Mouse (Mus musculus): ENCODE results near the gene Fsd1l.

The Fsd1l gene

GRCm38 (mm10) chr4:53631316-53632010 lies at the start of gene Fsd1l:
Fsd1l (plus strand) TSS chr4:53631471.
- DNase-seq (ENCODE audit: low spot score): no peak

DNA sequence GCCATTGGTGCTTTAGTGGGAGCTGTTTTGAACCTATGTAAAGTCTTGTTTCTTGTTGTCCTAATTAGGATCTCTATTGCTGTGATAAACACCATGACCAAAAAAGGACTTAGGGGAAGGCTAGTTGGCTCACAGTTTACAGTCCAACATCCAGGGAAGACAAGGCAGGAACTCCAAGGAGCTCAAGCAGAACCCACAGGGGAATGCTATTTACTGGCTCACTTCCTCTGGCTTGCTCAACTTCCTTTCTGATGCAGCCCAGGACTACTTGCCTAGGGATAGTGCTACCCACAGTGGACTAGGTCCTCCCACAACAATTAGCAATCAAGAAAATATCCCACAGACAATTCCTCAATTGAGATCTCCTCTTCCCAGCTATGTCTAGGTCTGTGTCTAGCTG lies 43.6 kb upstream of the Fsd1l start:
- no peak for DNase-seq (ENCODE audit: low spot score)

GRCm38 (mm10) chr4:53588936-53589335 lies 42.3 kb upstream of the Fsd1l start:
- DNase-seq (ENCODE audit: low spot score): no peak

GRCm38 (mm10) chr4:53589466-53589865 lies 41.8 kb upstream of the Fsd1l start:
- no peak for DNase-seq (ENCODE audit: low spot score)

DNA sequence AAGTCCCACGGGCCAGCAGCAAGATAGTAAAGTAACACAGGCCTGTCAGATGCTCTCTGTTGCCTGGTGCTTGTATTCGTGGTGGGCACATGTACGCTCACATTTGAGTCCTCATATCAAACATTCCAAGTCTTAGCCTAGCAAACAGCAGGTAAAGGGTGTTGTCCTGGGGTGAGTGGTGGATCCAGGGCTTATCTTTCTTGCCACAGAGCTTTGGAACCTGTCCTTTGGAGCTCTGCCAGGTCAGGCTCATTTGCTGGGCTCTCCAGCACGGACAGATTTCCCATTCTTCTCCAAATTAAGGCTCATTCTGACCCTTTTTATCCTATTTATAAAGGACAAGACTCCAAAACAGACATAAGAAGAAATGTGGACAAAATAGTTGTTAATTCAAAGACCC lies 41.1 kb upstream of the Fsd1l start:
- DNase-seq (ENCODE audit: low spot score): no peak

DNA sequence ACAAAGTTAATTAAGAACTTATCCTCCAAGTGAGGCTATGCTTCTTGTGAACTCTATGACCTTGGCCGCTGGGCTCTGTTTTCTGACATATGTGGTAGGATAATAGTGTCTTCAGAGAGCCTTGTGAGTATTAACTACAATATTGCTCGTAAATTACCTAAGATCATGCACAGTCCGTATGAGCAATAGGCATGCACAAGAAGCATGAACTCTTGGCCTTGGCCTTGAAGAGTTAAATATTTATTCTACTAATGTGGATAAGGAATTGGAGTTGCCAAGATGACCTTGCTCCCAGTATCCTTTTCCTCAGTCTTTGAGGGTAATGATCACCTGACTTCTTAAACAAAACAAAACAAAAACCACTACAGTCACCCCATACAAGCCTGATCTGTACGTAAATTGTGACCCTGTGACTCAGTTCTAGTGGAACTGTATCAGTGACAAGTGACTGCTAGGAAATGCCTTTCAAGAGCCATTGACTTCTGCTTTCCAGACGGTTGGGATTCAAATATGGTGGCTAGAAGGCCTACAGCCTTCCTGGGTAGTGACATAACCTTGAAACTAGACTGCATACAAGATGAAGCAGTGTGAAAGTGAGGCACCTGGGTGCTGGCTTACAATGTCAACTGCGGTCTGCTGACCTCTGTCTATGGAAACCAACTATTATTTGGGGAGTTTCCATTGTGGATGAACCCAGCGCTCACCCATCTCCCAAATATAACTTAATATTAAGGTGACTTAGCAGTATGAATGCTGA lies 40.4 kb upstream of the Fsd1l start:
- no peak for DNase-seq (ENCODE audit: low spot score)

- no peak for DNase-seq (ENCODE audit: low spot score)
These were observed 39.7 kb upstream of the Fsd1l start for GRCm38 (mm10) chr4:53591536-53591935.

DNA sequence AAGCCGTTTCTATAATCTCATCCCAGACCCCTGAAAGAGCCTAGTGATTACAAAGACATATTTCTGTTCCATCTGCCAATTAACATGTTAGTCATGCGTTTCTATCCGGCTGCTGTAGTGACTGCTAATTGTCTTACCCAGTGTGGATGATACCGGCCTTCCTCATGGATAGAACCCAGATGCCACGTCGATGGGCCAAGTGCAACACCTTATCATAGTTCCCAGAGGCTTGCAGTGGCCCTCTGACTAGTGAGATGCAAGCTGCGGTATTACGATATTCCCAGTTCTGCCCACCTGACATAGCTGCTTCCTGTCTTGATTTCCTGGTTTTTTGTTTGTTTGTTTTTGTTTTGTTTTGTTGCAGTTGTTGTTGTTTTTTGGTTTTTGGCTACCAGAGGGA lies 39.3 kb upstream of the Fsd1l start:
- no peak for DNase-seq (ENCODE audit: low spot score)

DNA sequence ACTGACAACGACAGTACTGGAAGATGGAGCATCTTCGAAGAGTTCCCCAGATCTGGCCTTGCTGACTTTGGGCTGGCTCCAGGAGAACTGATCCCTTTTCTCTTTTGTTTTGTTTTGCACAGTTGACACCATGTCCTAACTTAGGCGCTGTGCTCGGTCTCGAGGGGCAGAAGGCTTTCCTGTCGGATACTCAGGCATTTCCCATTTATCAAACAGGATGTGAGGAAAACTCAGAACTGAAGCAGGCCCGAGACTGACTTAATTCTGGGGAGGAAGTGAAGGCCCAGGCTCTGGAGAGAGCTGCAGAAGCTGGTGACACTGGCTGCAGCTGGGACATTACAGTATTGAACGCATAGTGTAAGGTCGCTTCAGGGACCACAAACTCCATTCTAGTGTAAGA lies 38.9 kb upstream of the Fsd1l start:
- DNase-seq (ENCODE audit: low spot score): no peak

- DNase-seq (ENCODE audit: low spot score): peak; percentile 55
These were observed 37.1 kb upstream of the Fsd1l start for GRCm38 (mm10) chr4:53594204-53594603.

- no peak for DNase-seq (ENCODE audit: low spot score)
These were observed 35.8 kb upstream of the Fsd1l start for GRCm38 (mm10) chr4:53595246-53596062.

DNA sequence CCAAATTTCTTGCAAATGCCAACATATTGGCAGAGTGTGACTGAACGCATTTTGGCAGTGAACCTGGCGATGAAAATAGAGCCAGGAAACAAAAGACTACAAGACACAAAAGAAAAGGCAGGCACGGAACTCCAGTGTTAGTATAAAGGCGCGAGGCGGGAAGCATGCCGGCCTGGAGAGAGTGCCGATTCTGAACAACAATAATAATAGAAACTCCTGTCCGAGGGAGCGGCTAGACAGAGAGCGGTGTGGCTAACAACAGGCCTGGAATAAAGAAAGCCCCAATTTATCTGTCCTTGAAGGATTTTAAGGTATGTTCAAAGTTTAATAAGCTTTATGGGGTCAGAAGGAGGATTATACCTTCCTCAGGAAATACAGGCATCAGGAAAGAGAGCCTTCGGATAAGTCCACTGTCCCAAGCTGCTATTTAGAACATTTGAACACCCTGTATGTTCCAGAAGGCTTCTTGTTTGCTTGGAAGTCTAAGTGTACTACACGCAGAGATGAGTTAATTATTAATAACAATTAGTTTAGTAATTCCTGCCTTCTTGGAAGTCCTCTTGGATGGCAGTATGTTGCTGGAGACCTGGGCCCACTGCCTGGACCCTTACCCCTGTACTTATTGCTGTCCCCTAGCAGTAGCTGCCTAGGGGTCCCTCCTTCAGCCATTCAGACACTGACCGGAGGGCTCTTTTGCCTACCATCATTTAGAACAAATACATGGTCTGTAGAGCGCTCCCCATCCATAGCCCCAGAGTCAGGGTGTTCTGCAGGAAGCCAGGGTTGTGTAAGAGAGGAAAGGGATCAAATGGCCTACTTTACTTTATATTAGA lies 35.0 kb upstream of the Fsd1l start:
- no peak for DNase-seq (ENCODE audit: low spot score)

DNA sequence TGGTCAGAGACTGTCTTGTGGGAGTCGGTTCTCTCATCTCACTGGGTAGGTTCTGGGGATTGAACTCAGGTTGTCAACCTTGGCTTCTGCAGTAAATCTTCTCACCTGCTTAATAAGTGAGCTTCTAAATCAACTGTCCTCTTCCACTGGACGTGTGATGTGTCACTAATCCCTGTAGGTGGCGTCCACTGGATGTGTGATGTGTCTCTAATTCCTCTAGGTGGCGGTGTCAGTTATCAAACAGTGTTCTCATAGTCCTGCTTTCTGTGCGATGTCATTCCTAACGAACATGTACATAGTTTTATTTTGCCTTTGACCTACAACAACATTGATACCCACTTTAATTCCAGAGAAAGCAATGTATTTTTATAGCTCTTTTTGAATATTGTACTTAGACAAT lies 30.8 kb upstream of the Fsd1l start:
- no peak for DNase-seq (ENCODE audit: low spot score)

DNA sequence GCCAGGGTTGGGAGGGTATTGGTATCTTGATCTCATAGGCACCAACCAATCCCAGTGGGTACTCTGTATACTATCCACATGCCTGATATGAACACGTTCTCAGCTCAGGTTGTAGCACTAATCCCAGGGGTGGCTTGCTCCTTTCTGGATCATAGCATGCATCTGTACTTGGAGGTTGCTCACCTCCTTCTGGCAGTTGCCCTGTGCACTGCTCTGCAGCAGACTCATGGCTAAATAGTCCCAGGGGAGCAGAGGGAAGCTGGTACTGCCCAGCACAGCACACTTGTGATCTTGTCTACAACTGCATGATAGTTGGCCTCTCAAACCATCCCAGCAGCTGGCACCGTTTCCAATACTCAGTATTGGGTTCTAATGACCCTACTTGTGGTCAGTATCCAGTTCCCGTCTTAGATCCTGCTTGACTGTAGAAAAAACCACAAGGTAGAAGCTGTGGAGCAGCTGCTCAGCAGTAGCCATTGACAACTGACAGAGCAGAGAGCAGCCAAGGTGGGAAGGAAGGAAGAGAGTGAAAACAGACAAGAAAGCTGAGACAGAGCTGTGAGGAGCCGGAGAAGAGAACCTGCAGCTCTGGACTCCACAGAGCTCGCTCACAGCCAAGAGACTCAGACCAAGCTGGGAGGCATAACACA lies 16.6 kb upstream of the Fsd1l start:
- no peak for DNase-seq (ENCODE audit: low spot score)

- DNase-seq (ENCODE audit: low spot score): no peak
These were observed 13.3 kb upstream of the Fsd1l start for GRCm38 (mm10) chr4:53617968-53618367.

GRCm38 (mm10) chr4:53620104-53620503 lies 11.2 kb upstream of the Fsd1l start:
- no peak for DNase-seq (ENCODE audit: low spot score)

DNA sequence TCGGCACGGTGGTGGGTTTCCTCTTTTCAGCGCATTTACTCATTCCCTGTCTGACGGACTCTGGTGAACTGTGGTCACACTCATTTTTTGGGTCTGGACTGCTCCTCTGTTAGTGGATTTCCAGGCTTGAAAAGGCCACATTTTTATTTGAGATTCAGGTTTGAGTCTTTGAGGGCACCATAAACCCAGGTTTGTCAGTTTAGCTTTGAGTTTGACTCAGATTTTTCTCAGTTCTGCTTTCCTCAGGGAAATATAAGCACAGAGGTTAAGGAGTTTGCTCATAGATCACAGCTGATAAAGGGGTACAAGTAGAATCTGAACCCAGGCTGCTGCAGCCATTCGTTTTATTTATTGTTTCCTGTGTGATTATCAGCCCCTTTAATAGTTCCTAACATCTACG lies 10.2 kb upstream of the Fsd1l start:
- no peak for DNase-seq (ENCODE audit: low spot score)

- DNase-seq (ENCODE audit: low spot score): no peak
These were observed 9.8 kb upstream of the Fsd1l start for GRCm38 (mm10) chr4:53621490-53621889.

GRCm38 (mm10) chr4:53623711-53624110 lies 7.6 kb upstream of the Fsd1l start:
- DNase-seq (ENCODE audit: low spot score): no peak

- DNase-seq (ENCODE audit: low spot score): no peak
These were observed 6.5 kb upstream of the Fsd1l start for GRCm38 (mm10) chr4:53624816-53625215.

DNA sequence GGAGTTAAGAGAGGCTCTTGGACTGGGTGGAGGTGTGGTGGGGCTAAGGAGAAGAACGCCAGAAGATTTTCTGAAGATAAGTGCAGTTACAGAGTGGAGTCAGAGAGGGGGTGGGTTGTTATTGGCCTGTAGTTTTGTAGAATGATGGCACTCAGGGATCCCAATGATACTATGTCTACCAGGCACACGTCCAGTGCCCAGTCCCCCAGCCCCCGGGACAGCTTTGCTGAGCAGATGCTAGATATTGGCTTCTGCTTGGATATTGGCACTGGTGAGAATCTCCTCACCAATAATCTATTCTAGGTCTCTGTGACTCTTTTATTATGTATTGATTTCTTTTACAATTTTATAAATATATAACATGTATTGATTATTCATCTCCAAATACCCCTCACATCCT lies 6.0 kb upstream of the Fsd1l start:
- no peak for DNase-seq (ENCODE audit: low spot score)
